20 mouse cellular contexts compared by ENCODE assay signal in the genomic region with DNA sequence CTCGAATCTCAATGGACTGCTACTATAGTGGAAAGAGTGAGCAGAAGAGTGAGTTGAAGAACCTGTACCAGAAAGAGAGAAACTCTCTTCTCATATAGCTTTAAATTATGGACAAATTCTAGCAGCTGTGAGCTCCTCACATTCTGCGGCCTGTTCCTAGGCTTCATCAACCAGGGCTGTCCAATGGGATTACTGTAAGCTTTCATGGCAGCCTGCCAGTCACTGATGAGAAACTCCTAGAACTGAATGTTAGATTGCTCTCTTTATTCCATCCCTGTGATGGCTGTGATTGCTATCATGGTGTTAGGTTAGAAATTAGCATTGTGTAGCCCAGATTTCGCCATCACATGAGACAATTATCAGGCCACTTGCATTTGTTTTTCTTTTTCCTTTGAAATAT.
A peak's percentile ranks its signal among the peaks of the same experiment; 100 is the strongest.
DNase-seq lines count a peak whose midpoint lies in the region; ATAC-seq and TF ChIP-seq lines count a peak whose summit lies in the region.
"Had no signal": no experiment of that assay in that cellular context is flagged by ENCODE, and none has a peak within 500 bp of the region (broad histone marks: within the 10 kb centered on the region; RNA-seq: fewer than 3 reads in every experiment).

No protein-coding gene starts in this region.

- 74% methylated on average over 3 of the region's 3 CpGs for WGBS in lung, embryonic 14.5 days

- H3K27ac ChIP-seq in lung, embryonic 14.5 days (ENCODE audit: low read depth): no peak overlapping the region
- H3K27ac ChIP-seq: gastrocnemius, adult 2 months; hindbrain, embryonic 13.5 days; limb, embryonic 10.5 days; liver, embryonic 13.5 days; neural tube, embryonic 12.5 days had no signal

- no peak for ATAC-seq in lung, embryonic 14.5 days (ENCODE audit: insufficient read depth)

- H3K9me3 ChIP-seq in lung, embryonic 14.5 days (ENCODE audit: low read depth, low read length): no peaks in the 10 kb centered on the region
- H3K9me3 ChIP-seq: G1E; heart, embryonic 12.5 days; hindbrain, embryonic 13.5 days; limb, embryonic 10.5 days; liver, embryonic 13.5 days; neural tube, embryonic 12.5 days had no signal

- intact Hi-C loops in gastrocnemius, postnatal 14 days (cut with DNase I; ENCODE audit: low total_unique reads): no loop called here
- intact Hi-C loops in heart, postnatal 36 days (cut with DNase I): no loop called here

- H3K4me1 ChIP-seq in lung, embryonic 14.5 days (ENCODE audit: insufficient read depth): no peaks in the 10 kb centered on the region
- H3K4me1 ChIP-seq: heart, embryonic 12.5 days; hindbrain, embryonic 13.5 days; limb, embryonic 10.5 days; liver, embryonic 13.5 days; neural tube, embryonic 12.5 days had no signal

- no peak for TF ChIP-seq CTCF in lung, embryonic 14.5 days (IDR thresholded peaks at IDR 0.05; ENCODE audit: low read depth)

- no peaks in the 10 kb centered on the region for H3K27me3 ChIP-seq in lung, embryonic 14.5 days (ENCODE audit: insufficient read depth, low read length)
- H3K27me3 ChIP-seq: heart, embryonic 12.5 days; hindbrain, embryonic 13.5 days; liver, embryonic 13.5 days; neural tube, embryonic 12.5 days had no signal

- H3K4me2 ChIP-seq in lung, embryonic 14.5 days: no peak overlapping the region
- H3K4me2 ChIP-seq: heart, embryonic 12.5 days; hindbrain, embryonic 13.5 days; liver, embryonic 13.5 days; neural tube, embryonic 12.5 days had no signal

- DNase-seq in gastrocnemius, postnatal 10 days: peak; percentile 6
- no peak for DNase-seq in gastrocnemius, postnatal 14 days
- DNase-seq in lung, embryonic 14.5 days: peak; percentile 16
- no peak for DNase-seq in lung, postnatal 4 days
- peak; percentile 3 for DNase-seq in adipocyte (ENCODE audit: low spot score)
- peak; percentile 39 for DNase-seq in retina, adult 2 months (ENCODE audit: low read depth, low spot score)
- no peak for DNase-seq in heart, postnatal 36 days
- DNase-seq in thymus, postnatal 25 days: no peak
- DNase-seq: cerebellum, adult 11-12 months; embryo, embryonic 11 days; gastrocnemius, adult 2 months; kidney, adult 8-10 months; liver, embryonic 13.5 days; lung, postnatal 10 days had no signal

- H3K4me3 ChIP-seq in lung, embryonic 14.5 days (ENCODE audit: low read depth, low read length): no peak overlapping the region
- H3K4me3 ChIP-seq: erythroblast, embryonic 14.5 days; gastrocnemius, adult 2 months; heart, embryonic 12.5 days; hindbrain, embryonic 13.5 days; limb, embryonic 10.5 days; liver, embryonic 13.5 days; neural tube, embryonic 12.5 days had no signal

- H3K36me3 ChIP-seq in lung, embryonic 14.5 days (ENCODE audit: insufficient read depth): no peaks in the 10 kb centered on the region
- H3K36me3 ChIP-seq: G1E; heart, embryonic 12.5 days; hindbrain, embryonic 13.5 days; limb, embryonic 10.5 days; liver, embryonic 13.5 days; neural tube, embryonic 12.5 days had no signal

- H3K9ac ChIP-seq in lung, embryonic 14.5 days: no peak overlapping the region
- H3K9ac ChIP-seq: heart, embryonic 12.5 days; hindbrain, embryonic 13.5 days; liver, embryonic 13.5 days; neural tube, embryonic 12.5 days had no signal

Comparison
In these comparisons a context has a peak if more than half of its experiments do, and no peak if none do; other contexts are left out.
1. DNase-seq: peak in gastrocnemius, postnatal 10 days (single experiment), lung, embryonic 14.5 days (single experiment), adipocyte (single experiment) and retina, adult 2 months (single experiment); none in gastrocnemius, postnatal 14 days (single experiment), lung, postnatal 4 days (0 of 2), heart, postnatal 36 days (0 of 2) and thymus, postnatal 25 days (single experiment).